Mouse (Mus musculus): ENCODE results near the gene Cdc42ep2.

Cdc42ep2 gene

DNA sequence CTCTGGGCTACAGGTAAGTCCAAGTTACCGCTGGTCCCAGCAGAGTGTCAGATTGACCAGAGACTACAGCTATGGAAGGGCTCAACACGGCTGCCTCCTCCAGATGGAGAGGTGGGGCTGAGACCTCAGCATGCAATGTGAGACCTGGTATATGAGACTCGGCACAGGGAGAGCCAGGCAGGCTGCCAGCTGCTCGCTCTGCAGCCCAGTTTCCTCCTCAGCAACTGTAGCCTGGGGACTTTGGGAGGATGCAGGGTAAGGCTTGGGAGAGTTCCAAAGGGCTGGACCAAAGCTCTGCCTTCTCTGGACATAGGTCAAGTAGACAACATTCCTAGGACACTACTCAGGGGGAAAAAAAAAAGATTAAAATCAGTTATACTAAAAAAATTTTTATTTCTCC lies 15.6 kb upstream of the Cdc42ep2 start:
- peak; percentile 88 for DNase-seq

DNA sequence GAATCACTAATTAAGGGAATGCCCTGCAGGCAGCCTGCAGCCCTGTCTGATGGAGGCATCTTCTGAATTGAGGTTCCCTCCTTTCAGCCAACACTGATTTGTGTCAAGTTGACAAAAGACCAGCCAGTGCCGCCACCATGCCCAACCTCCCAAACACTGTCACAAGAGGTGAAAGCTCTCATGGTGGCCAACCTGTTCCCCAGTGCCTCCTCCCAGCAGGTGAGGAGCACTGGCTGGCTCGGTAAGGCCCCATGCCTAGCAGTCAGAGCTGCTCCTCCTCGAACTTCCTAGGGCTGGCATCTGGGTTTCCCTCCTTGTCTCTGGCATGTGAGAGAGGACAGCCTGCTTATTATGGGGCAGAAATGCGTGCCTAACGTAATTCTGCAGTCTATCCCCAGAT lies 15.1 kb upstream of the Cdc42ep2 start:
- no peak for DNase-seq

GRCm38 (mm10) chr19:5938516-5938915 lies 13.9 kb upstream of the Cdc42ep2 start:
- no peak for DNase-seq

DNA sequence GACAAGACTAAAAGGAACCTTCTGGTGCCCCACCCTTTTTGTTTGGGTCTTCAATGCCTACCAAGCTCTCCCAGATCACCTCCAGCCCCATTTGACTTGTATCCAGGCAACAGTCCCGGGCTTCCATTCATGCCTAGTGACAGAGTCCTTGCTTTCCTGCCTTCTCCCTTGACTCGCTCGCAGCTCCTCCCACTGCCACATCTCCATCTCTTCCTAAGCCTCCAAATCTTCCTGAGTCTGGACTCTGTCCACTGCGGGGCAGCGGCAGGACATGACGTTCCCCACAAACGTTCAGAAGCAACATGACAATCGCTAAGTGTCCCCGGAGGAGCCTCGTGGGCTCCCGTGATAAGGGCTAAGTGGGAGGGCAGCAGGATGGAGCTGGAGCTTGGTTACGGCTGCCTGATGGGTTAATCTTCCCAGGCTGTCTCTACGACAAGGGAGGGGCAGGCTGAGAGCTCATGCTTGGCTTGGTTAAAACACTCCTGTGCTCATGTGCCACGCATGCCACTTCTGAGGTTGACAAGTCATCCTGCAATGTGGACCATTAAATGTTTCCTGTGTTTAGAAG lies 13.3 kb upstream of the Cdc42ep2 start:
- no peak for DNase-seq

- no peak for DNase-seq
These were observed 12.6 kb upstream of the Cdc42ep2 start for GRCm38 (mm10) chr19:5937095-5937835.

- DNase-seq = no peak
These were observed 11.1 kb upstream of the Cdc42ep2 start for GRCm38 (mm10) chr19:5935691-5936090.

- DNase-seq = no peak
These were observed 10.7 kb upstream of the Cdc42ep2 start for GRCm38 (mm10) chr19:5935266-5935665.

- no peak for DNase-seq
These were observed 5.3 kb upstream of the Cdc42ep2 start for GRCm38 (mm10) chr19:5929634-5930596.

GRCm38 (mm10) chr19:5928546-5928945 lies 3.9 kb upstream of the Cdc42ep2 start:
- DNase-seq = no peak

DNA sequence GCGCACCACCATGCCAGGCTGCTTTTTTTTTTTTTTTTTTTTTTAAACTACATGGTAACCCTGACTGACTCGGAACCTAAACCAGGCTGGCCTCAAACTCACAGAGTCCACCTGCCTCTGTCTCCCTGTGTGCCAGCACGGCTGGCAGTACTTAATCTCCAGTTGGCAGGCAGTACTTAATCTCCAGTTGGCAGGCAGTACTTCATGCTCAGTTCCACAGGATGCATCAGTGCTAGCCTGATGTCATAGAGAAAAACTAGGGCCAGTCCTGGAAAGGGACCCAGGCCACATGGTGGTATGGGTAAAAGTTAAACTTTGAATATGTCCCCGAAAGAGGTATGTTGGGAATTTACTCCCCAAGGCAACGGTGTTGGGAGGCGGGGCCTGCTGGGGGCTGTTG lies 3.5 kb upstream of the Cdc42ep2 start:
- DNase-seq = no peak

- DNase-seq = no peak
These were observed 2.9 kb upstream of the Cdc42ep2 start for GRCm38 (mm10) chr19:5927532-5927931.

DNA sequence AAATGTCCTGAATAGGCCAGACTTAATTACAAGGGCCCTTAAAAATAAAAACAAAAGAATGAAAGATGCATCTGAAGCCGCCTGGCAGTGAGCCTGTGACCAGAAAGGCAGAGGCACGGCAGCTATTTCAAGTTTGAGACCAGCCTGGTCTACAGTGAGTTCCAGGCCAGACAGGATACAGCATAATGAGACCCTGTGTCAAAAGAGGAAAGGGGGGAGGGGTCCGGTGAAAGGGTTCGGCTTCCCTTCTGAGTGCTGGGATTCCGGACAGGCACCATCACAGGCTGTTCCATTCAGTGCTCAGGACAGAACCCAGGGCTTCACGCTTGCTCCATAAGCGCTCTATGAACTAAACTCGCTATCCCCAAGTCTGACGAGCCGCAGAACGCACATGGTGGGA lies 2.4 kb upstream of the Cdc42ep2 start:
- no peak for DNase-seq

GRCm38 (mm10) chr19:5925311-5925855 lies 767 bp upstream of the Cdc42ep2 start:
- DNase-seq = no peak

GRCm38 (mm10) chr19:5923990-5924712 lies 465 bp downstream of the Cdc42ep2 start:
- DNase-seq = peak; percentile 85

- DNase-seq = no peak
These were observed 1.7 kb downstream of the Cdc42ep2 start for GRCm38 (mm10) chr19:5922963-5923362.

- DNase-seq = no peak
These were observed 2.3 kb downstream of the Cdc42ep2 start for GRCm38 (mm10) chr19:5922119-5922942.

DNA sequence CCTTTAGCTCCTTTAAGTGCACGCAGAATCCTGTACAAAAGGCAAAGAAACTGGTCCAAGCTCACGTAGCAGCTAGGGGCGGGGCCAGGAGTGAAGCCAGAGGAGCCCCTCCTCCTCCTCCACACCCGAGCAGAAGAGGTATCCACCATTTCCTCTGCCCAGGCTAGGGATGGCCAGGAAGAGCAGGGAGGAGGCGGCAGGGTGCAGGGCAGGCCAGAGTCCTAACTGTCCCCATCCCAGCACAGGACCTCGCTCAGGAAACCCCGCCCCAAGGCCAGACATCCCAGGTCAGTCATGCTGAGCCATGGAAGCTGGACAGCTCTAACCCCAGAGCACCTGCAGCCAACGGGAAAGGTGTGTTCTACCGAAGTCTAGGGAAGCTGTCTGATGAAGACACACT lies 2.9 kb downstream of the Cdc42ep2 start:
- DNase-seq = no peak

GRCm38 (mm10) chr19:5913007-5913719 lies 11.5 kb downstream of the Cdc42ep2 start, which contains the start of gene Dpf2:
TSS of gene Dpf2 (minus strand) at chr19:5913010.
- no peak for DNase-seq

GRCm38 (mm10) chr19:5912103-5913006 lies 12.3 kb downstream of the Cdc42ep2 start:
- peak; percentile 99 for DNase-seq
